Mouse (Mus musculus) MEL (cell line): ENCODE measurements around the gene Nfe2l2.

Experiments used
- CTCF ChIP-seq, 3 experiments: IDR thresholded peaks in 2 of 3; conservative IDR thresholded peaks in 1 of 3; 2 replicates each; pipeline ENCODE4 v1.5.1; 2011 to 2012; ENCODE audit warnings: low read length in 3 of 3, low read depth in 2 of 3, mild to moderate bottlenecking in 2 of 3, improper control_type of control experiment in 1 of 3, inconsistent platforms in 1 of 3, mixed read lengths in 1 of 3, moderate library complexity in 1 of 3; ENCODE audit not compliant: control insufficient read depth in 1 of 3, insufficient read depth in 1 of 3, poor library complexity in 1 of 3, severe bottlenecking in 1 of 3
- EP300 ChIP-seq, 2 experiments: IDR thresholded peaks; 2 replicates each; pipeline ENCODE4 v1.6.1; 2011; ENCODE audit warnings: improper control_type of control experiment in 2 of 2, low read length in 2 of 2, low read depth in 1 of 2, mild to moderate bottlenecking in 1 of 2
- NRF1 ChIP-seq: IDR thresholded peaks from 2 replicates; pipeline ENCODE4 v1.6.1; 2014; ENCODE audit warnings: low read depth, mild to moderate bottlenecking, inconsistent platforms, low read length, improper control_type of control experiment, moderate library complexity; ENCODE audit not compliant: poor library complexity, insufficient read depth, severe bottlenecking
- POLR2A ChIP-seq, 2 experiments: IDR thresholded peaks; 2 replicates each; pipeline ENCODE4 v1.6.1; 2011 to 2012; ENCODE audit warnings: low read length in 2 of 2, mild to moderate bottlenecking in 2 of 2, control low read depth in 1 of 2, improper control_type of control experiment in 1 of 2, low read depth in 1 of 2, moderate library complexity in 1 of 2; ENCODE audit not compliant: control insufficient read depth in 1 of 2, insufficient read depth in 1 of 2, poor library complexity in 1 of 2
- ZKSCAN1 ChIP-seq: IDR thresholded peaks from 2 replicates; pipeline ENCODE4 v1.6.1; 2012; ENCODE audit warnings: low read depth, mild to moderate bottlenecking, inconsistent platforms, low read length, improper control_type of control experiment, moderate library complexity

- TF ChIP-seq CTCF (IDR thresholded peaks at IDR 0.05 in 2 of 3, conservative IDR thresholded peaks at IDR 0.05 in 1 of 3; ENCODE audit: control insufficient read depth in 1 of 3, insufficient read depth in 1 of 3, low read depth in 2 of 3, low read length in 3 of 3, poor library complexity in 1 of 3, severe bottlenecking in 1 of 3) (peak in 1 of 3 experiments; percentile 35; a peak in 2 of 6 replicates), EP300 (IDR thresholded peaks at IDR 0.05; ENCODE audit: low read depth in 1 of 2, low read length in 2 of 2) (peak in 1 of 2 experiments; percentile 73; a peak in 3 of 4 replicates), NRF1 (no peak), ZKSCAN1 (0 out of 2 replicates have a peak, but pooled peaks have one; percentile 22), POLR2A (IDR thresholded peaks at IDR 0.05; ENCODE audit: control insufficient read depth in 1 of 2, insufficient read depth in 1 of 2, low read depth in 1 of 2, low read length in 2 of 2, poor library complexity in 1 of 2) (no peak; a peak in 1 of 4 replicates)
Observed at GRCm38 (mm10) chr2:75670446-75671336, 33.8 kb downstream of the Nfe2l2 start.
